Mouse (Mus musculus): ENCODE results near the gene Lamtor2.

GRCm38 (mm10) chr3:88533706-88534105 is 19.2 kb downstream of the Lamtor2 start:
- no peak for TF ChIP-seq POLR2A (IDR thresholded peaks at IDR 0.05; ENCODE audit: borderline replicate concordance, control insufficient read depth, low read depth, low read length)
- no peak for TF ChIP-seq CTCF (IDR thresholded peaks at IDR 0.05; ENCODE audit: control insufficient read depth, insufficient read depth, low read length)
